ENCODE assay signal across 21 mouse cellular contexts in genomic region chr9:102343061-102343460, GRCm38 (mm10). TPM values are rescaled to one million over a fixed set of nuclear protein-coding genes. Genes with fewer than 3 reads are reported as not detected.
DNase-seq lines count a peak whose midpoint lies in the region; TF ChIP-seq lines count a peak whose summit lies in the region.
"Had no signal": no experiment of that assay in that cellular context is flagged by ENCODE, and none has a peak within 500 bp of the region (broad histone marks: within the 10 kb centered on the region; RNA-seq: fewer than 3 reads in every experiment).

No protein-coding gene starts in this region.

- H3K27ac ChIP-seq in cerebellum, adult 2 months (ENCODE audit: insufficient read depth, low read length), result no peak overlapping the region
- no peak overlapping the region for H3K27ac ChIP-seq in heart, embryonic 10.5 days
- H3K27ac ChIP-seq: embryonic facial prominence, embryonic 12.5 days; embryonic facial prominence, embryonic 15.5 days; forebrain, embryonic 13.5 days; heart, embryonic 13.5 days; hindbrain, embryonic 12.5 days; hindbrain, embryonic 15.5 days had no signal

- H3K36me3 ChIP-seq in heart, embryonic 10.5 days, result no peaks in the 10 kb centered on the region
- H3K36me3 ChIP-seq: embryonic facial prominence, embryonic 12.5 days; embryonic facial prominence, embryonic 15.5 days; heart, embryonic 13.5 days; hindbrain, embryonic 12.5 days; hindbrain, embryonic 15.5 days had no signal

- WGBS in cerebellum, adult 2 months, result 94% methylated on average over 9 of the region's 9 CpGs
- WGBS in heart, embryonic 10.5 days, result 89% methylated on average over 9 of the region's 9 CpGs

- intact Hi-C loops in heart, postnatal 10 days (cut with DNase I), result no loop called here

- H3K27me3 ChIP-seq in cerebellum, adult 2 months (ENCODE audit: control insufficient read depth, insufficient read depth, low read length), result no peaks in the 10 kb centered on the region
- H3K27me3 ChIP-seq in heart, embryonic 10.5 days (ENCODE audit: insufficient read depth, poor library complexity, severe bottlenecking), result peaks cover 57% of the 10 kb centered on the region
- H3K27me3 ChIP-seq: hindbrain, embryonic 15.5 days had no signal

- peaks cover 29% of the 10 kb centered on the region for H3K4me1 ChIP-seq in cerebellum, adult 2 months (ENCODE audit: control insufficient read depth, insufficient read depth, low read length)
- no peaks in the 10 kb centered on the region for H3K4me1 ChIP-seq in heart, embryonic 10.5 days
- H3K4me1 ChIP-seq: embryonic facial prominence, embryonic 12.5 days; embryonic facial prominence, embryonic 15.5 days; heart, embryonic 13.5 days had no signal

- no peak for TF ChIP-seq CTCF in cerebellum, adult 2 months (IDR thresholded peaks at IDR 0.05; ENCODE audit: borderline replicate concordance, insufficient read depth, low read depth, low read length)

- H3K9me3 ChIP-seq in heart, embryonic 10.5 days, result no peaks in the 10 kb centered on the region
- H3K9me3 ChIP-seq: embryonic facial prominence, embryonic 12.5 days; embryonic facial prominence, embryonic 15.5 days; forebrain, embryonic 13.5 days; heart, embryonic 13.5 days; hindbrain, embryonic 12.5 days; hindbrain, embryonic 15.5 days had no signal

- DNase-seq in cerebellum, postnatal 25 days, result peak; percentile 7 to 8
- no peak for DNase-seq in cerebellum, adult 2 months
- DNase-seq in heart, embryonic 10.5 days (ENCODE audit: low spot score), result peak; percentile 64
- no peak for DNase-seq in heart, postnatal 10 days
- peak; percentile 3 for DNase-seq in urinary bladder, adult 2 months (ENCODE audit: low spot score)
- no peak for DNase-seq in urinary bladder, postnatal 10 days (ENCODE audit: low spot score)
- DNase-seq: adrenal gland, adult 2 months; adrenal gland, postnatal 14 days; cerebellum, adult 11-12 months; gastrocnemius, postnatal 10 days had no signal

- no peak for TF ChIP-seq POLR2A in cerebellum, adult 2 months (IDR thresholded peaks at IDR 0.05; ENCODE audit: borderline replicate concordance, insufficient read depth, low read length)

- no peak overlapping the region for H3K4me3 ChIP-seq in cerebellum, adult 2 months (replicated peaks; ENCODE audit: insufficient read depth, low read depth, low read length)
- no peak overlapping the region for H3K4me3 ChIP-seq in heart, embryonic 10.5 days
- H3K4me3 ChIP-seq: embryonic facial prominence, embryonic 12.5 days; embryonic facial prominence, embryonic 15.5 days; forebrain, embryonic 13.5 days; heart, embryonic 13.5 days; hindbrain, embryonic 12.5 days; hindbrain, embryonic 15.5 days had no signal

RNA-seq across cellular contexts. Expression of gene Ephb1, which starts 11.4 kb away (rescaled TPM):
- polyA plus RNA-seq in cerebellum, adult 2 months (2012; rRNA removed), result 37.5 and 48.1 TPM in 2 replicates
- 0.52 and 1.3 TPM in 2 replicates for polyA plus RNA-seq in heart, embryonic 10.5 days (2016; fragmentation: Nextera tagmentation; extraction: Ambion mirVana)
- 10 to 100 TPM in 1 of 2 experiments, 1 to 10 TPM in 1; 9.1 to 10.5 TPM for total RNA-seq in heart, postnatal 10 days (2021)
- polyA plus RNA-seq in urinary bladder, adult 2 months (2012; rRNA removed), result 0.84 and 0.91 TPM in 2 replicates
- total RNA-seq: common myeloid progenitor, adult 5-6 weeks; granulocyte monocyte progenitor cell, adult 5-6 weeks; hematopoietic stem cell, adult 5-6 weeks; MEL had no signal
- polyA plus RNA-seq: CD4-positive, CD25-positive, alpha-beta regulatory T cell, adult 4 months had no signal

Comparison
In these comparisons a context has a peak if more than half of its experiments do, and no peak if none do; other contexts are left out.
1. DNase-seq: peak in cerebellum, postnatal 25 days (2 of 2), heart, embryonic 10.5 days (single experiment) and urinary bladder, adult 2 months (single experiment); none in cerebellum, adult 2 months (0 of 2), heart, postnatal 10 days (0 of 2) and urinary bladder, postnatal 10 days (single experiment).
2. RNA of gene Ephb1, which starts 11.4 kb away (polyA plus RNA-seq): 37.5 to 48.1 TPM in cerebellum, adult 2 months; 0.52 to 1.3 TPM in heart, embryonic 10.5 days and 0.84 to 0.91 TPM in urinary bladder, adult 2 months; every median in the first group is over 10 times any median in the second.